Mouse (Mus musculus): Measurements from ENCODE around the gene Hnrnpul2.

DNA sequence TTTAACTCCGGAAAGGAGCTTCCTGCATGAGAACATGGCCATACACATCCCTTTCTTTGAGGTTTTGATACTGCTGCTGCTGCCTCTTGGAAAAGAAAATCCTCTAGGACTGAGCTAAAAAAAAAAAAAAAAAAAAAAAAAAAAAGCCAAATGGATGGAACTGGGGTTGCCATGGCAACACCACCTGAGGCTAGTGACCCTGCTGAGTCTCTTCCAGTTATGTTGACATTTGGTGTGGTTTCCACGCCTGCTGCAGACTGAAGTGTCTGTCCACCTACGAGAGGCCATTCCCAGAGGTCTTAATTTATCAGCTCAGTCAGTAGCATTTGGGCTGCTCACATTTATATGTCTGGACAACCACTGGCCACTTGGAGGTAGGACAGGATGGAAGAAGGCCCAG is 31.3 kb upstream of the Hnrnpul2 start:
- TF ChIP-seq CTCF (IDR thresholded peaks at IDR 0.05 in 2 of 3, conservative IDR thresholded peaks at IDR 0.05 in 1 of 3; ENCODE audit: control insufficient read depth in 1 of 3, insufficient read depth in 1 of 3, low read depth in 2 of 3, low read length in 3 of 3, poor library complexity in 1 of 3, severe bottlenecking in 1 of 3) (no peak), POLR2AphosphoS2 (IDR thresholded peaks at IDR 0.05; ENCODE audit: low read length) (no peak)
